Mouse (Mus musculus) cerebellum, adult 2 months (tissue): Measurements from ENCODE around the gene Nsg2. TPM values are rescaled to one million over a fixed set of nuclear protein-coding genes. Genes with fewer than 3 reads are reported as not detected.

Experiments
- DNase-seq, 2 experiments: peaks; one replicate each; pipeline ENCODE4 v3.0.0; 2021
- H3K27ac ChIP-seq: fragments of 200-500 bp; 2 replicates; pipeline ENCODE4 v1.5.1; 2012; ENCODE audit warnings: low read length, control low read depth, inconsistent platforms; ENCODE audit not compliant: insufficient read depth
- H3K27me3 ChIP-seq: fragments of 200-500 bp; 2 replicates; pipeline ENCODE4 v1.6.1; 2012; ENCODE audit warnings: inconsistent platforms, mild to moderate bottlenecking, low read length, moderate library complexity; ENCODE audit not compliant: control insufficient read depth, insufficient read depth
- H3K4me1 ChIP-seq: fragments of 200-500 bp; 2 replicates; pipeline ENCODE4 v1.6.1; 2011; ENCODE audit warnings: low read length; ENCODE audit not compliant: control insufficient read depth, insufficient read depth
- H3K4me3 ChIP-seq: fragments of 200-500 bp; replicated peaks from 2 replicates; pipeline ENCODE3; 2011; ENCODE audit warnings: mild to moderate bottlenecking, low read depth, low read length, control low read depth; ENCODE audit not compliant: insufficient read depth
- CTCF ChIP-seq: fragments of 200-500 bp; IDR thresholded peaks from 2 replicates; pipeline ENCODE4 v1.5.1; 2011; ENCODE audit warnings: low read depth, mild to moderate bottlenecking, control low read depth, low read length, moderate library complexity, borderline replicate concordance; ENCODE audit not compliant: insufficient read depth
- POLR2A ChIP-seq: fragments of 200-500 bp; IDR thresholded peaks from 2 replicates; pipeline ENCODE4 v1.6.1; 2011; ENCODE audit warnings: low read length, control low read depth, borderline replicate concordance; ENCODE audit not compliant: insufficient read depth
- WGBS: fragments of 180-500 bp; shearing (Covaris S2); methylation state at CpG from one replicate; pipeline ENCODE4 v1.1.7; 2018; 5-methylcytosine and 5-hydroxymethylcytosine counted together
- polyA plus RNA-seq: library from polyadenylated mRNA; depleted of rRNA; stranded (reverse); fragments of >200 nt; gene quantifications from 2 replicates; pipeline ENCODE4 v1.2.3, GENCODE M21; 2012

The Nsg2 gene
- polyA plus RNA-seq, 1 experiment: 169 TPM

GRCm38 (mm10) chr11:32035831-32036230, 35.6 kb downstream of the Nsg2 start:
- H3K27ac ChIP-seq: no peak overlapping the region
- no peaks in the 10 kb centered on the region for H3K27me3 ChIP-seq
- 86% methylated on average over 5 of the region's 5 CpGs for WGBS
- H3K4me3 ChIP-seq: no peak overlapping the region
- DNase-seq: no peak
- TF ChIP-seq POLR2A: no peak
- no peak for TF ChIP-seq CTCF
- H3K4me1 ChIP-seq: no peaks in the 10 kb centered on the region; the same call in 1 of the 2 replicates

GRCm38 (mm10) chr11:32039656-32040055, 39.4 kb downstream of the Nsg2 start:
- no peak for TF ChIP-seq CTCF
- no peak for TF ChIP-seq POLR2A
- no peaks in the 10 kb centered on the region; the same call in 1 of the 2 replicates for H3K4me1 ChIP-seq

GRCm38 (mm10) chr11:32057389-32057788, 57.1 kb downstream of the Nsg2 start:
- no peak for DNase-seq
- no peak for TF ChIP-seq POLR2A
- no peak for TF ChIP-seq CTCF
- no peaks in the 10 kb centered on the region for H3K27me3 ChIP-seq
- H3K4me3 ChIP-seq: no peak overlapping the region
- no peak overlapping the region for H3K27ac ChIP-seq
- H3K4me1 ChIP-seq: 0 out of 2 replicates have a peak, but pooled peaks cover 3% of the 10 kb centered on the region
- WGBS: 54% methylated on average over 11 of the region's 11 CpGs

More at GRCm38 (mm10) chr11:32039656-32040055, 39.4 kb downstream of the Nsg2 start:
- H3K4me3 ChIP-seq: no peak overlapping the region
- 62% methylated on average over 4 of the region's 4 CpGs for WGBS
- H3K27me3 ChIP-seq: no peaks in the 10 kb centered on the region
- no peak overlapping the region for H3K27ac ChIP-seq
- DNase-seq: no peak

GRCm38 (mm10) chr11:32057861-32058260, 57.6 kb downstream of the Nsg2 start:
- 66% methylated on average over 13 of the region's 13 CpGs for WGBS
- no peak overlapping the region for H3K4me3 ChIP-seq
- no peaks in the 10 kb centered on the region for H3K27me3 ChIP-seq
- no peak for DNase-seq
- H3K4me1 ChIP-seq: 0 out of 2 replicates have a peak, but pooled peaks cover 3% of the 10 kb centered on the region
- H3K27ac ChIP-seq: no peak overlapping the region
- TF ChIP-seq CTCF: no peak
- no peak for TF ChIP-seq POLR2A

GRCm38 (mm10) chr11:32061020-32061419, 60.8 kb downstream of the Nsg2 start:
- H3K27ac ChIP-seq: no peak overlapping the region
- 0 out of 2 replicates have a peak, but pooled peaks cover 3% of the 10 kb centered on the region for H3K4me1 ChIP-seq
- no peaks in the 10 kb centered on the region for H3K27me3 ChIP-seq
- H3K4me3 ChIP-seq: no peak overlapping the region
- WGBS: 67% methylated on average over 2 of the region's 2 CpGs
- no peak for DNase-seq
- TF ChIP-seq CTCF (no peak), POLR2A (no peak)

GRCm38 (mm10) chr11:32061874-32062273, 61.6 kb downstream of the Nsg2 start:
- H3K4me3 ChIP-seq: no peak overlapping the region
- H3K27me3 ChIP-seq: no peaks in the 10 kb centered on the region
- WGBS: 54% methylated on average over 10 of the region's 10 CpGs
- DNase-seq: no peak
- 0 out of 2 replicates have a peak, but pooled peaks cover 3% of the 10 kb centered on the region for H3K4me1 ChIP-seq
- TF ChIP-seq POLR2A (no peak), CTCF (no peak)
- no peak overlapping the region for H3K27ac ChIP-seq

DNA sequence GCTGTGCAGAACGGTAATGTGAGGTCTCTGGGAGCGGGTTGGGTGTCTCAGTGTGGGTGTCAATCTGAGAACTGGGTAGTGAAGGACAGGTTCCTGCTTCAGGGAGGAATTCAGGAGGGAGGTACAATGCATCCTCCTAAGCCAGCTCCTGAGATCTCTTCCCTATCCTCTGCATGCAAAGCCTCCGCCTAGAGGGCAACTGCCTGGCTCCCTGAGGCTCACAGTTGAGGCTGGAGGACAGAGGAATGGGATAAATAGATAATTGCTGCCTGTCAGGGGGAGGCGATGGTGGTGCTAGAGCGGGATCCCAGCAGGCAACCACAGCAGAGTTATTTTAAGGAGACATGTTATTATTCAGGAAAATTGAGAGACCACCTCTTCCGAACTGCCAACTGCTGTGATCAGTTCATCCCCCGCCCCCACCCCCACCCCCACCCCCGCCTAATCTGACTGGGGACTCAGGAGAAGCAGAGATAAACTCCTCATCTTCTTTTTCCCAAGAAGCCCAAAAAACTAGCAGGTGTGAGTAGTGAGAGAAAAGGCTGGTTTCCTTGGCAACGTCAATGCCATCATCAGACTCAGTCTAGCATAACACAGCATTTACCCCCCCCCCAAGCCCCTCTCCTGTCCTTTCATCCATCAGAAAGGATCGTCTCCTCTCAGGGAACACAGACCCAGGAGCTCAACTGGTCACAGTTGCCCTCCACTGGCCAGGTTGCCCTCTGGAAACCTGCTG, 63.7 kb downstream of the Nsg2 start:
- no peak overlapping the region for H3K27ac ChIP-seq
- no peak overlapping the region for H3K4me3 ChIP-seq
- H3K27me3 ChIP-seq: no peaks in the 10 kb centered on the region
- DNase-seq: no peak
- WGBS: 48% methylated on average over 10 of the region's 10 CpGs
- 0 out of 2 replicates have a peak, but pooled peaks cover 3% of the 10 kb centered on the region for H3K4me1 ChIP-seq
- no peak for TF ChIP-seq CTCF

DNA sequence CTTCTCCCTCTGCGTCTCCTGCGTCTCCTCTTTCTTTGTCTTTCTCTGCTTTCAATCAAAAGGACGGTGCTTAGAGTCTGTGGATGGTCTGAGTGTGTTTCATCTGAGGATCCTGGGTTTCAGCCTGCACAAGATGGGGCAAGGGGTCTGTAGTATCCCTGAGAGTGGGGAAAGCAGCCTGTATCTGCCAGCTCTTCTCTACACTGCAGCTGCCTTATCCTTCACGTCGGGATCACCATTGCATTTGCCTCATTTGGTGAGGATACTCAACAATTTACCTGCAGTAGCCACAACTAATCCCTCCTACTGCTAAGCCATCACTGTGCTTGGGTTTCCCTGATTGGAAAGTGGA, 64.2 kb downstream of the Nsg2 start:
- Histone ChIP-seq H3K27ac (no peak overlapping the region), H3K4me1 (0 out of 2 replicates have a peak, but pooled peaks cover 3% of the 10 kb centered on the region), H3K4me3 (no peak overlapping the region), H3K27me3 (no peaks in the 10 kb centered on the region)
- TF ChIP-seq CTCF (no peak), POLR2A (no peak)
- 42% methylated on average over 5 of the region's 5 CpGs for WGBS
- no peak for DNase-seq
